8 mouse cellular contexts compared by ENCODE assay signal in genomic region chr8:78740936-78741335, GRCm38 (mm10).
DNase-seq lines count a peak whose midpoint lies in the region; ATAC-seq and TF ChIP-seq lines count a peak whose summit lies in the region.

No protein-coding gene starts in this region.

- H3K9ac ChIP-seq in lung, embryonic 16.5 days (ENCODE audit: low read length) = 0 out of 2 replicates have a peak overlapping the region, but pooled peaks have one; percentile 9
- peak overlapping the region; percentile 6; the same call in 1 of the 2 replicates for H3K9ac ChIP-seq in heart, embryonic 14.5 days (ENCODE audit: low read length)
- H3K9ac ChIP-seq in midbrain, postnatal 0 days (replicated peaks; ENCODE audit: low read length, poor library complexity, severe bottlenecking) = no peak overlapping the region

- H3K27ac ChIP-seq in lung, embryonic 16.5 days (ENCODE audit: low read length) = peak overlapping the region; percentile 94
- H3K27ac ChIP-seq in heart, embryonic 14.5 days (replicated peaks in 1 of 2; ENCODE audit: control insufficient read depth in 1 of 2, insufficient read depth in 1 of 2, low read depth in 2 of 2, low read length in 2 of 2) = peak overlapping the region; percentile 86 to 97
- H3K27ac ChIP-seq in midbrain, postnatal 0 days (ENCODE audit: low read depth, low read length) = 0 out of 2 replicates have a peak overlapping the region, but pooled peaks have one; percentile 43

- no peak for ATAC-seq in lung, embryonic 16.5 days (ENCODE audit: low read depth)
- no peak for ATAC-seq in heart, embryonic 14.5 days (ENCODE audit: insufficient number of reproducible peaks, insufficient read depth, low FRiP score, low read depth)
- ATAC-seq in midbrain, postnatal 0 days (ENCODE audit: low FRiP score) = no peak

- no peaks in the 10 kb centered on the region for H3K36me3 ChIP-seq in lung, embryonic 16.5 days (ENCODE audit: control insufficient read depth, insufficient read depth, low read length)
- H3K36me3 ChIP-seq in heart, embryonic 14.5 days (ENCODE audit: control insufficient read depth, insufficient read depth, low read length) = no peaks in the 10 kb centered on the region
- no peaks in the 10 kb centered on the region for H3K36me3 ChIP-seq in midbrain, postnatal 0 days (ENCODE audit: insufficient read depth, low read length)

- TF ChIP-seq CTCF in midbrain, postnatal 0 days (IDR thresholded peaks at IDR 0.05) = no peak

- H3K4me2 ChIP-seq in lung, embryonic 16.5 days (ENCODE audit: low read depth, low read length) = no peak overlapping the region
- no peak overlapping the region for H3K4me2 ChIP-seq in heart, embryonic 14.5 days (ENCODE audit: low read length)
- no peak overlapping the region for H3K4me2 ChIP-seq in midbrain, postnatal 0 days (ENCODE audit: low read depth, low read length, poor library complexity, severe bottlenecking)

- 42% methylated on average over 6 of the region's 6 CpGs for WGBS in lung, embryonic 16.5 days
- WGBS in heart, embryonic 14.5 days = 15% methylated on average over 6 of the region's 6 CpGs
- WGBS in midbrain, postnatal 0 days = 63% methylated on average over 6 of the region's 6 CpGs

- no peaks in the 10 kb centered on the region for H3K27me3 ChIP-seq in lung, embryonic 16.5 days (ENCODE audit: control insufficient read depth, insufficient read depth, low read depth, low read length)
- H3K27me3 ChIP-seq in heart, embryonic 14.5 days (ENCODE audit: control insufficient read depth, insufficient read depth, low read length) = no peaks in the 10 kb centered on the region
- H3K27me3 ChIP-seq in midbrain, postnatal 0 days (ENCODE audit: insufficient read depth, low read length) = no peaks in the 10 kb centered on the region

- peak; percentile 18 for DNase-seq in embryo, embryonic 10 days (ENCODE audit: low spot score)
- no peak for DNase-seq in embryo, embryonic 9.5 days (ENCODE audit: extremely low spot score)
- no peak for DNase-seq in lung, postnatal 4 days
- DNase-seq in midbrain, postnatal 0 days (ENCODE audit: low spot score) = no peak
- DNase-seq in retina, postnatal 1 day = no peak
- no peak for DNase-seq in spleen, adult 12 weeks (ENCODE audit: low spot score)

- no peaks in the 10 kb centered on the region for H3K9me3 ChIP-seq in lung, embryonic 16.5 days (ENCODE audit: control insufficient read depth, low read length)
- H3K9me3 ChIP-seq in heart, embryonic 14.5 days (ENCODE audit: control insufficient read depth, low read length) = no peaks in the 10 kb centered on the region
- no peaks in the 10 kb centered on the region for H3K9me3 ChIP-seq in midbrain, postnatal 0 days (ENCODE audit: low read length)

- peaks cover 26% of the 10 kb centered on the region for H3K4me1 ChIP-seq in lung, embryonic 16.5 days (replicated peaks; ENCODE audit: control insufficient read depth, insufficient read depth, low read length)
- H3K4me1 ChIP-seq in heart, embryonic 14.5 days (ENCODE audit: control insufficient read depth in 2 of 2, insufficient read depth in 2 of 2, low read length in 2 of 2) = peaks cover 24 to 26% of the 10 kb centered on the region in 2 experiments
- H3K4me1 ChIP-seq in midbrain, postnatal 0 days (ENCODE audit: insufficient read depth, low read length) = no peaks in the 10 kb centered on the region

- H3K4me3 ChIP-seq in lung, embryonic 16.5 days (ENCODE audit: low read length) = no peak overlapping the region
- no peak overlapping the region for H3K4me3 ChIP-seq in heart, embryonic 14.5 days (ENCODE audit: control insufficient read depth in 1 of 2, insufficient read depth in 1 of 2, low read depth in 1 of 2, low read length in 2 of 2)
- H3K4me3 ChIP-seq in midbrain, postnatal 0 days (ENCODE audit: low read depth, low read length) = no peak overlapping the region

Comparison
In these comparisons a context has a peak if more than half of its experiments do, and no peak if none do; other contexts are left out.
1. H3K27ac ChIP-seq: peak in every context shown above with its lines; median percentile 94 in lung, embryonic 16.5 days; 92 in heart, embryonic 14.5 days; 43 in midbrain, postnatal 0 days.